Mouse (Mus musculus) stomach, postnatal 0 days (tissue): ENCODE measurements around the gene Cept1.

Source experiments
- CTCF ChIP-seq: IDR thresholded peaks from 2 replicates; pipeline ENCODE4 v1.5.1; 2016; ENCODE audit warnings: antibody characterized with exemption, low read depth, mild to moderate bottlenecking, moderate library complexity
- EP300 ChIP-seq: optimal IDR thresholded peaks from 2 replicates; pipeline ENCODE3; 2016; ENCODE audit warnings: antibody characterized with exemption

DNA sequence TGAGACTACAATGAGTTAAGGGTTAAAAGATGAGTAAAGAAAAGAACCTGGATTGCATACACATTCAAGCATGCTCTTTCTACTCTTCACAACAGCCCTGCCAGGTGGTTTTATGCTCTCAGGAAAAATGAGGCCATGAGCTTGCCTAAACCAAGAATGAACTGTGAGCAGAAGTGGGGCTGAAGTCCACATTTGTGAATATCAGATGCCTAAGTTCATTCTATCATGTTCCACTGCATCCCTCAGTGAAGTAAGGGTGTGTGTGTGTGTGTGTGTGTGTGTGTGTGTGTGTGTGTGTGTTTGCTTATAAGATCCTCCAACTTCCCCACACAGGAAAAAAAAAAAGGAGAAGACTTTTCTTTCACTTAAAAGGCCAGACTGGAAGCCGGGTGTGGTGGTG, 70.7 kb downstream of the Cept1 start:
- no peak for TF ChIP-seq CTCF
- no peak for TF ChIP-seq EP300
